In the genomic region with DNA sequence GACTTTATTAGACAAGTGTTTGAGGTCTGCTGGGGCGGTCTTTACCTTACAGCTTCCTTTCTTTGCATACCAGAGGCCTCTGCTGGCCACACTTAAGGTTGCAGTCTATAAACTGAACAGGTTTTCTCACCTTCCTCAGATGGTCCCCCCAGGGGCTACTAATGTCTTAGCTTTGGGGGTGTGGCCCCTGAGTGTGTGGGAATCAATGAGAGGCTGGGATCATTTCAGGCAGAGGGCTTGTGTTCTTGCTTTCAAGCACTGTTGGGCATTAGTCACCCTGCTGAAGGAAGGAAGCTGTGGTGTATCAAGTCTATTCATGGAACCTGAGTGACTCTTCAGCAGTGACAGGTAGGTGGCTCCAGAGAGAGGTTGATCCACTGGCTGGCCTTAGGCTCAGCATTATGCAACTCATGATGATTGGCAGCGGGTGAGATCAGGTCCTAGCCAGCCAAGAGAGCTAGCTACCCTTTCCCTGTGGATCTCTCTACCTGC, we compare ENCODE assay signal across 9 mouse cellular contexts. TPM values are rescaled to one million over a fixed set of nuclear protein-coding genes. Genes with fewer than 3 reads are reported as not detected.
DNase-seq lines count a peak whose midpoint lies in the region; ATAC-seq and TF ChIP-seq lines count a peak whose summit lies in the region.
"Had no signal": no experiment of that assay in that cellular context is flagged by ENCODE, and none has a peak within 500 bp of the region (broad histone marks: within the 10 kb centered on the region; RNA-seq: fewer than 3 reads in every experiment).

No protein-coding gene starts in this region.

- H3K4me1 ChIP-seq in liver, postnatal 0 days (ENCODE audit: insufficient read depth) = no peaks in the 10 kb centered on the region
- no peaks in the 10 kb centered on the region for H3K4me1 ChIP-seq in liver, embryonic 12.5 days
- H3K4me1 ChIP-seq in lung, embryonic 16.5 days (replicated peaks; ENCODE audit: control insufficient read depth, insufficient read depth, low read length) = no peaks in the 10 kb centered on the region

- no peak for ATAC-seq in liver, postnatal 0 days
- ATAC-seq in liver, embryonic 12.5 days = no peak
- ATAC-seq in lung, embryonic 16.5 days (ENCODE audit: low read depth) = peak; percentile 58; the same call in 1 of the 2 replicates
- ATAC-seq in erythroid progenitor cell, adult 5-6 weeks (replicated peaks; ENCODE audit: low FRiP score, poor library complexity, severe bottlenecking) = no peak

- TF ChIP-seq EP300 in liver, postnatal 0 days (IDR thresholded peaks at IDR 0.05; ENCODE audit: low read depth) = no peak

- no peak overlapping the region for H3K9ac ChIP-seq in liver, postnatal 0 days (replicated peaks)
- H3K9ac ChIP-seq in liver, embryonic 12.5 days = no peak overlapping the region
- no peak overlapping the region for H3K9ac ChIP-seq in lung, embryonic 16.5 days (ENCODE audit: low read length)

- no peak overlapping the region for H3K4me3 ChIP-seq in liver, postnatal 0 days (ENCODE audit: low read depth, low read length)
- H3K4me3 ChIP-seq in liver, embryonic 12.5 days = no peak overlapping the region
- no peak overlapping the region for H3K4me3 ChIP-seq in lung, embryonic 16.5 days (ENCODE audit: low read length)

- no peak overlapping the region for H3K4me2 ChIP-seq in liver, postnatal 0 days (ENCODE audit: low read depth, low read length)
- H3K4me2 ChIP-seq in liver, embryonic 12.5 days = no peak overlapping the region
- no peak overlapping the region for H3K4me2 ChIP-seq in lung, embryonic 16.5 days (ENCODE audit: low read depth, low read length)

- WGBS in liver, postnatal 0 days (ENCODE audit: insufficient replicate concordance) = 37% methylated on average over 2 of the region's 2 CpGs
- 19% methylated on average over 2 of the region's 2 CpGs for WGBS in liver, embryonic 12.5 days (ENCODE audit: insufficient replicate concordance)
- WGBS in lung, embryonic 16.5 days = 38% methylated on average over 2 of the region's 2 CpGs

- no peaks in the 10 kb centered on the region for H3K36me3 ChIP-seq in liver, postnatal 0 days (replicated peaks; ENCODE audit: insufficient read depth, low read length)
- no peaks in the 10 kb centered on the region for H3K36me3 ChIP-seq in liver, embryonic 12.5 days
- H3K36me3 ChIP-seq in lung, embryonic 16.5 days (ENCODE audit: control insufficient read depth, insufficient read depth, low read length) = no peaks in the 10 kb centered on the region

- no peak for DNase-seq in liver, postnatal 0 days
- DNase-seq in adipocyte (ENCODE audit: low spot score) = peak; percentile 34
- peak; percentile 84 for DNase-seq in gonadal fat pad, adult 2 months (ENCODE audit: low read depth)
- no peak for DNase-seq in right cerebral cortex, postnatal 4 days
- no peak for DNase-seq in ovary, postnatal 36 days (ENCODE audit: low spot score)

- peak; percentile 31 for TF ChIP-seq CTCF in liver, postnatal 0 days (IDR thresholded peaks at IDR 0.05; ENCODE audit: low read depth)

- no peaks in the 10 kb centered on the region for H3K9me3 ChIP-seq in liver, postnatal 0 days (ENCODE audit: low read length)
- H3K9me3 ChIP-seq in liver, embryonic 12.5 days (replicated peaks) = no peaks in the 10 kb centered on the region
- no peaks in the 10 kb centered on the region for H3K9me3 ChIP-seq in lung, embryonic 16.5 days (ENCODE audit: control insufficient read depth, low read length)

- no peak overlapping the region for H3K27ac ChIP-seq in liver, postnatal 0 days (ENCODE audit: low read depth)
- H3K27ac ChIP-seq in liver, embryonic 12.5 days = no peak overlapping the region
- H3K27ac ChIP-seq in lung, embryonic 16.5 days (ENCODE audit: low read length) = no peak overlapping the region
- H3K27ac ChIP-seq: macrophage had no signal

- H3K27me3 ChIP-seq in liver, postnatal 0 days (ENCODE audit: insufficient read depth, low read length) = no peaks in the 10 kb centered on the region
- H3K27me3 ChIP-seq in liver, embryonic 12.5 days (replicated peaks) = no peaks in the 10 kb centered on the region
- no peaks in the 10 kb centered on the region for H3K27me3 ChIP-seq in lung, embryonic 16.5 days (ENCODE audit: control insufficient read depth, insufficient read depth, low read depth, low read length)

RNA-seq across cellular contexts. Expression of a gene that starts 39.6 kb away (rescaled TPM):
- polyA plus RNA-seq in liver, postnatal 0 days (2015; fragmentation: Nextera tagmentation; extraction: Ambion mirVana) = 6.1 and 6.3 TPM in 2 replicates
- polyA plus RNA-seq in liver, embryonic 12.5 days (2016; fragmentation: Nextera tagmentation; extraction: Ambion mirVana) = 9.4 and 9.6 TPM in 2 replicates
- 4.9 and 5.1 TPM in 2 replicates for polyA plus RNA-seq in gonadal fat pad, adult 2 months (2012; rRNA removed)
- polyA plus RNA-seq in lung, embryonic 16.5 days (2015; fragmentation: Nextera tagmentation; extraction: Ambion mirVana) = 22.9 and 23.1 TPM in 2 replicates
- total RNA-seq in erythroid progenitor cell, adult 5-6 weeks (2015; ENCODE audit: low replicate concordance) = 20.1 and 24.1 TPM in 2 replicates
- 30.2 and 36.1 TPM in 2 replicates for total RNA-seq in erythroid progenitor cell, adult 5-6 weeks (2017; ENCODE audit: low replicate concordance)

Comparison
In these comparisons a context has a peak if more than half of its experiments do, and no peak if none do; other contexts are left out.
1. DNase-seq: peak in adipocyte (single experiment) and gonadal fat pad, adult 2 months (single experiment); none in liver, postnatal 0 days (single experiment), right cerebral cortex, postnatal 4 days (single experiment) and ovary, postnatal 36 days (single experiment).